Mouse (Mus musculus) gastrocnemius, postnatal 25 days (tissue): ENCODE results near the gene 1700014D04Rik. TPM values are rescaled to one million over a fixed set of nuclear protein-coding genes. Genes with fewer than 3 reads are reported as not detected.
A peak's percentile ranks its signal among the peaks of the same experiment; 100 is the strongest.
"Not testable (repeated sequence)": the region's sequence is repeated elsewhere in the genome, so short reads cannot be mapped to it uniquely, and the experiment has no call there.

Source experiments
- DNase-seq: peaks from one replicate; pipeline ENCODE4 v3.0.0; 2022
- long read RNA-seq, 2 experiments: library from polyadenylated mRNA; stranded (forward); transcript quantifications; one replicate each; pipeline ENCODE4 v2.0.0; 2021
- total RNA-seq, 2 experiments: library from RNA; stranded (reverse); gene quantifications; 1 replicate in 1 of 2; 2 replicates in 1 of 2; pipeline ENCODE4 v1.2.3; 2021

1700014D04Rik gene
- under 1 TPM in 1 of 2 experiments, not detected in 1; 0.26 TPM for total RNA-seq
- long read RNA-seq, experiment 1, result 0 reads
- long read RNA-seq, experiment 2, result 0 reads

DNA sequence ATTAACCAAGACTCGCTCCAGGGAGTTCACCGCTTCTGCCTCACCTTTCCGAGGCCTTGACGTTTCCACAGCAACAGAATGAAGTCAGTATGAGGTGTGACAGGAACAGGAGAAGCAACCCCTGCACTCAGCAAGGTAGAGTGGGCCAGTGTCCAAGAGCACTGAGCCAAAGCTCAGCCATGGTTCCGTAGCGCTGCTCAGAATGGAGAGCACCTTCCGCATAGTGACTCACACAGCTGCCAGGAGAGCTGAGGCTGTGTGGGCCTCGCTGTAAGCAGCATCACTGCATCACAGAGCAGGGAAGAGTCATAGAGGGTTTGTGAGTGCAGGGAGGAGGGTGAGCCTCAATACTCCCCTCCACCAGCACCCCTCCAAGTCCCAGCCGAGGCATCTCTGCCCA lies at the start of gene 1700014D04Rik:
Gene 1700014D04Rik (minus strand): TSS at position 42 of the 400 bp plus-strand sequence.
- DNase-seq, result no peak

GRCm38 (mm10) chr13:59795807-59796465 lies 49.4 kb upstream of the 1700014D04Rik start:
- DNase-seq, result no peak

GRCm38 (mm10) chr13:59794786-59795185 lies 48.2 kb upstream of the 1700014D04Rik start:
- no peak for DNase-seq

DNA sequence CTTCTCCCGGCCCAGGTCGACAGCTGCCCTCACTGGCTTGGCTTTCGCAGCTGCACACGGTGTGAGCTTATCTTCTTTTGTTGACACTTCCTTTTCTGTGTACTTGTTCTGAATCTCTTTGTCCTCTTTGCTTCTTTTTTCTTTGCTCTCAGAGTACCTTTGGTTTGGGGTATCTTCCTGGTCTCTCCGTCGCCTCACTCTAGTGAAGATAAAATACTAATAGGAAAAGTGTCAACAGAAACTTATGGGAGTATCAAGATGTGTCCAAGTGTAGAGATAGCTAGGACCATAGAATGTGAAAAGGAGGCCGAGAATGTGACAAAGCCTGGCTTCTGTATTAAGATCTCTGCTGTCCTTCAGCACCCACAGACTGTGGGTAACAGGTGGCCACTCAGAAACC lies 35.6 kb upstream of the 1700014D04Rik start, which contains the start of gene Gm49354:
Gene Gm49354 (minus strand): TSS at position 101 of the 400 bp plus-strand sequence.
- DNase-seq, result no peak

DNA sequence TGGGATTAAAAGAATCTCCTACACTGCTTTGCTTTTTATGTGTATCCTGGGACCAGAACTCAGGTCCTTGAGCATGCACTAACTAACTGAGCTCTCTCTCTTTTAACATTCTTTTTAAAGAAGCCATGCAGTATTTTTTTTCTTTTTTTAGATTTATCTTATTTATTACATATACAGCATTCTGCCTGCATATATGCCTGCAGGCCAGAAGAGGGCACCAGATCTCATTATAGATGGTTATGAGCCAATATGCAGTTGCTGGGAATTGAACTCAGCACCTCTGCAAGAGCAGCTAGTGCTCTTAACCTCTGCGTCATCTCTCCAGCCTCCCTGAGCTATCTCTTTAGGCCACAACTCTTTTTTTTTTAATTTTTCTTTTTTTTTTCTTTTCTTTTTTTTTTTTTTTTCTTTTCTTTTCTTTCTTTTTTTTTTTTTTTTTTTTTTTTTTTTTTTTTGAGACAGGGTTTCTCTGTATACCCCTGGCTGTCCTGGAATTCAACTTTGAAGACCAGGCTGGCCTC lies 33.3 kb upstream of the 1700014D04Rik start:
- DNase-seq, result not testable (repeated sequence)

GRCm38 (mm10) chr13:59779213-59779612 lies 32.7 kb upstream of the 1700014D04Rik start:
- DNase-seq, result no peak

DNA sequence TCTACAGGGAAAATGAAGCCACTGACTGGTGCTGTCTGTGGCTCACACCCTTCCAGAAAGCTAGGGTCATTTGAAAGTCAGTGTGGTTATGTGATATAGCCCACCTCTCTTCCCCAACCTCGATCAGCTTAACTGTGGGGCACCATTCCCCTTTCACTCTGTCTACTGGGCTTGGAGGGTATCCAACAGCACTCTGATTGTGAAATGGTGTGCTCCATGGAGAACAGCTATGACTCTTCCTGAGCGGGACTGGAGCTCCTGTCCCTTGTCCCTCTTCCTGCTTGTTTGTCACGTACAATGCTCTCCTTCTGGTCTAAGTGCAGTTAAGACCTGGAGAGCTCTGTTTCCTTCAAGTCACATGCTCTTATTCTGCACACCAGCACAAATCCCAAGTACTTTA lies 28.6 kb upstream of the 1700014D04Rik start:
- DNase-seq, result no peak

- DNase-seq, result peak; percentile 76
These were observed 24.7 kb upstream of the 1700014D04Rik start for GRCm38 (mm10) chr13:59771257-59771656.

- DNase-seq, result no peak
These were observed 24.3 kb upstream of the 1700014D04Rik start for GRCm38 (mm10) chr13:59770847-59771246.

- DNase-seq, result peak; percentile 77
These were observed 23.6 kb upstream of the 1700014D04Rik start for GRCm38 (mm10) chr13:59770164-59770562.

DNA sequence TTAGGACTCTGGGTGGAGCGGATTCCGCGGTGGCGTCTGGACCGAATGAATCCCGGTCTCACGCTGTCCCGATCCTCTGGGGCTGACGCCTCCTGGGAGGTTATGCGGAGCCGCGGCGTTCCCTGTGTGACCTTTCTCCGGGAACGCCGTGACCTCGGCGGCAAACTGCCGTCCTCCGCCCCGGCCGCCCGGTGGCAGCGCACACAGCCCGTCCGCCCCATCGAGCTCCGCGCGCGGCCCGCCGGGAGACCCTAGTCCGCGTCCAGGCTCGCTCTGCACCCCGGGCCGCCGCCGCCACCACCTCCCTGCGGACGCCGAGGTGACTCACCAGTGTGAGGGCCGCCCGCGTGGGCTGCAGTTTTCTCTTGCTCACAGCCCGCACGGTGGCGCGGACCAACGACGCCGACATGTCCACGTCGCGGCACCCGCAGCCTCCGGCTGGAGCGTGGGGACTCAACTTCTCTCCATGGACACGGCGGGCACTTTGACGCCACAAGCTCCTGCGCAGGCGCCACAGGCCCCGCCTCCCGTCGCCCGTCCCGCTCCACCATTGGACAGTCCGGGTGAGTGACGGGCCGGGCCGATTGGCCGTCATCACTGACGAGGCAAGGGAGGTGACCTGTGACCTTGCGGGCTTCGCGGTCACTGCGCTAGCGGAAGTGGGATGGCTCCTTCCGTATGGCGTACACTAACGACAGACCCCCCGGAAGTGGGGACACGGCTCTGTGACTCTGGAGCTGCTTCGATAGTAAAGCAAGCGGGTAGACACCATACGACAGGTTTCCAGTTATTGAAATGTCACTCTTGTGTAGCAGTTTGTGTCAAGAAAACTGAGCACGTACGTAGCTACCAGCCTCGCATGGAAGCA lies 23.0 kb upstream of the 1700014D04Rik start, which contains the start of gene Isca1:
Gene Isca1 (minus strand): TSS at position 515 of the 868 bp plus-strand sequence.
- peak; percentile 99 for DNase-seq

DNA sequence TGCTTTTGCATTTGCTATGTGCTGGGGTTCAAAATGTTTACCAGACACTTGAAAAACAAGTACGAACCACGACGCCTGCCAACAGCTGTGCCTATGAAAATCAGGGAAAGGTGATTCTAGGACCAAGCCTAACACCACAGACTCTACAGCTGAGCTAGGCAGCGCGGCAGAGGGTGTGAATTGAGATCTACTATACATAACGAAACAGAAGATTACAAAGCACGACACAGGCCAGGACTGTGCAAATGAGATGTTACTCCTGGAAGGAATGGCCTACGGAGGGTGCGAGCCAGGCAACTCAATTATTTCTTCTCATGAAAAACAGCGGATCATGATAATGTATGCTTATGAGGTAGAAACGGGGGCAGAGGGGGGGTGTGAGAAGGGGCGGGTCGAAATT lies 22.0 kb upstream of the 1700014D04Rik start:
- DNase-seq, result no peak

DNA sequence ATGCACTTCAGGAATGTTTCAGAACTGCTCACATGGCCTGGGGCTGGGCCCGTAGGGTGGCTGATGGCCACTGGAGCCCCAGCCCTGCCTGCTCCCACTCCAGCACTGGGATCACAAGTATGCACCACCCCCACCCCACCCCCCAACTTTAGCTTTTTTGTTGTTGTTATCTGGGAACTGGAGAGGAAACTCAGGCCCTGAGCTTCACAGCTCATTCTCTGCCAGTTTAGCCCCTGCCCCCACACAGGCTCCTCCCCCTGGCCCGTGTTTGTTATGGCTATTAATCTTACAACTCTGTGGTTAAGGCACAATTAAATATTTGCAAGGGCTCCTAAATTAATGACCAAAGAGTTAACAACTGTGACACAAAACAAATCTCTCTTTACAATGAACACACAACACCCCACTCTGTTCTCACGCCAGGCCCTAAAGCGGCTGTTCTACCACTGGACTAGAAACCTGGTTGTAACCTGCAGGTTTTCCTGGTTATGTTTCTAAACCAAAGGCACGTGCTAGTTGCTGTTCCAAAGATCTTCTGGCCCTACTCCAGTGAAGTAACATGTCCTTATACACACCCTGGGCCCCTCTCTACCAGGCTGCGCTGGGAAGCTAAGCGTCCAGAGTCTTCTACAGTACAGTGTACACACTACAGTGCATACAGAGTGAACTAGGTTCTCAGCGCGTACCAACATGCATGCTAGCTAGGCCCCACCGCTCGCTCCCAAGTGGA lies 20.4 kb upstream of the 1700014D04Rik start:
- no peak for DNase-seq

- DNase-seq, result no peak
These were observed 16.2 kb upstream of the 1700014D04Rik start for GRCm38 (mm10) chr13:59762791-59763190.

GRCm38 (mm10) chr13:59756906-59757305 lies 10.4 kb upstream of the 1700014D04Rik start:
- DNase-seq, result no peak

DNA sequence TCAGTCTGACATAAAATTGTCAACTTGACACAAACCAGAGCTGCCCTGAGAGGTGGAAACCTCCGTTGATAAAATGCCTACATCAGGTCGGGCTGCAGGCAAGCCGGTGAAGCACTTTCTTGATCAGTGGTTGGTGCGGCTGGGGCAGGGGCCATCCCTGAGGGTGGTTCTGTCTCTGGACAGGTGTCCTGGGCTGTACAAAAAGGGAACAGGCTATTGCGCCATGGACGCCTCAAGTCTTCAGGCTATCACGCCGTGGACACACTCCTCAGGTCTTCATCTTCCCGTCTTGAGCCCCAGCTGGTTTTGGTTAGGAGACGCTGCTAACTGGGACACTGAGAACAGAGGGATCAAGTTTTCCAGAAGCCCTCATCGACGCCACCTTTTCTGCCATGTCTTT lies 3.8 kb upstream of the 1700014D04Rik start:
- DNase-seq, result no peak

- DNase-seq, result no peak
These were observed 388 bp downstream of the 1700014D04Rik start for GRCm38 (mm10) chr13:59746164-59746563.

GRCm38 (mm10) chr13:59745462-59745861 lies 1.1 kb downstream of the 1700014D04Rik start:
- DNase-seq, result no peak

GRCm38 (mm10) chr13:59741697-59742096 lies 4.9 kb downstream of the 1700014D04Rik start:
- no peak for DNase-seq

- DNase-seq, result peak; percentile 34
These were observed 5.5 kb downstream of the 1700014D04Rik start for GRCm38 (mm10) chr13:59741096-59741495.

DNA sequence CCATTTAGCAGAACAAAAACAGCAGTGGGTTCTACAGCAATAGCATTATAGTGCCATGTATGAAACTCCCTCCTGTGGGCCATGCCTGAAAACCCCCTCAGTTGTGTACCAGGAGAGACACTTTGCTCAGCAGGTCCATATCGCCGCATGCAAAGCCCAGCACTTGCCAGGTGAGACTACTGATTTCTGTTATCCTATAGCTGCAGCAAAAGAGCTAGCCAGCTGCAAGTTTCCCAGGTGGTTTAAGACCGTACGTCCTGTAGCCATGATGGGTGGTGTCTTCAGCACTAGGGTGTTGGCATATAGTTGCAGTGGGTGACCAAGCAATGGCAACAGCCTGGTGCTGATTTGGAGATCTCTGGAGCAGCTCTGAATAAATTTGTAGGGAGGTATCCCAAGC lies 7.2 kb downstream of the 1700014D04Rik start:
- DNase-seq, result no peak

DNA sequence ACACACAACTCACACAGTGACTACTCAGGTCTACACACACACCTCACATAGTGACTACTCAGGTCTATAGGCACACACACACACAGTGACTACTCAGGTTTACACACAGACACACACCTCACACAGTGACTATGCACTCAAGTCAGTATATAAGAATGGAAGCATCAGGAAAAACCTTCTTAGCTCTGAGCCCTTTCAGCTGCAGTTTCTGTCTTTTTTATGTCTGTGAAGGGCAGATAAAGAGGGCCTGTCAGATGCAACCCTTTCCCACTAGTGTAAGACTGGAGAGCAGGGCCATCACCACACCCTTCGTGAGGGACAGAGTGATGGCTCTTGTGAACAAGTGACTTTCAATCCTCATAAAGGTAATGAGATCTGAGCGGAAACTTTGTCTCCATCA lies 8.1 kb downstream of the 1700014D04Rik start:
- DNase-seq, result no peak
